Mouse (Mus musculus): ENCODE measurements around the gene Zdhhc14. TPM values are rescaled to one million over a fixed set of nuclear protein-coding genes. Genes with fewer than 3 reads are reported as not detected.

Zdhhc14 gene
- polyA plus RNA-seq, 1 experiment from 2014 or later = 2.2 TPM

GRCm38 (mm10) chr17:5756855-5757254 is 264.5 kb downstream of the Zdhhc14 start:
- no peak overlapping the region for H3K4me3 ChIP-seq (replicated peaks)
- H3K9me3 ChIP-seq = no peaks in the 10 kb centered on the region
- no peak overlapping the region for H3K9ac ChIP-seq (replicated peaks)
- H3K36me3 ChIP-seq = no peaks in the 10 kb centered on the region
- peaks cover 5% of the 10 kb centered on the region; the same call in 1 of the 2 replicates for H3K27me3 ChIP-seq
- no peak for ATAC-seq (ENCODE audit: insufficient number of reproducible peaks, insufficient read depth, low FRiP score, low TSS enrichment, low read depth)
- WGBS = 90% methylated on average over 15 of the region's 15 CpGs
- H3K4me1 ChIP-seq (replicated peaks) = peaks cover 5% of the 10 kb centered on the region; the same call in 1 of the 2 replicates
- H3K27ac ChIP-seq = no peak overlapping the region
- no peak overlapping the region for H3K4me2 ChIP-seq

- Histone ChIP-seq H3K4me3 (replicated peaks) (no peak overlapping the region), H3K9ac (replicated peaks) (no peak overlapping the region), H3K27ac (no peak overlapping the region), H3K27me3 (no peaks in the 10 kb centered on the region), H3K4me2 (no peak overlapping the region), H3K4me1 (replicated peaks) (no peaks in the 10 kb centered on the region; the same call in 1 of the 2 replicates), H3K36me3 (no peaks in the 10 kb centered on the region), H3K9me3 (no peaks in the 10 kb centered on the region)
- ATAC-seq (ENCODE audit: insufficient number of reproducible peaks, insufficient read depth, low FRiP score, low TSS enrichment, low read depth) = no peak
- 90% methylated on average over 5 of the region's 5 CpGs for WGBS
Observed at GRCm38 (mm10) chr17:5763768-5764167, 271.4 kb downstream of the Zdhhc14 start.

GRCm38 (mm10) chr17:5764270-5764669 is 271.9 kb downstream of the Zdhhc14 start:
- no peak for ATAC-seq (ENCODE audit: insufficient number of reproducible peaks, insufficient read depth, low FRiP score, low TSS enrichment, low read depth)

GRCm38 (mm10) chr17:5765746-5766145 is 273.4 kb downstream of the Zdhhc14 start:
- no peak overlapping the region for H3K27ac ChIP-seq
- ATAC-seq (ENCODE audit: insufficient number of reproducible peaks, insufficient read depth, low FRiP score, low TSS enrichment, low read depth) = no peak
- H3K4me2 ChIP-seq = no peak overlapping the region
- no peaks in the 10 kb centered on the region for H3K27me3 ChIP-seq
- no peak overlapping the region for H3K4me3 ChIP-seq (replicated peaks)
- no peak overlapping the region for H3K9ac ChIP-seq (replicated peaks)
- no peaks in the 10 kb centered on the region for H3K36me3 ChIP-seq
- H3K4me1 ChIP-seq (replicated peaks) = peaks cover 12% of the 10 kb centered on the region
- WGBS = 87% methylated on average over 4 of the region's 4 CpGs
- H3K9me3 ChIP-seq = no peaks in the 10 kb centered on the region

More at GRCm38 (mm10) chr17:5764270-5764669, 271.9 kb downstream of the Zdhhc14 start:
- no peak overlapping the region for H3K27ac ChIP-seq
- H3K9me3 ChIP-seq = no peaks in the 10 kb centered on the region
- H3K4me2 ChIP-seq = no peak overlapping the region
- no peak overlapping the region for H3K9ac ChIP-seq (replicated peaks)
- H3K4me3 ChIP-seq (replicated peaks) = no peak overlapping the region
- WGBS = 49% methylated on average over 5 of the region's 5 CpGs
- H3K36me3 ChIP-seq = no peaks in the 10 kb centered on the region
- H3K27me3 ChIP-seq = no peaks in the 10 kb centered on the region
- H3K4me1 ChIP-seq (replicated peaks) = peaks cover 2% of the 10 kb centered on the region; the same call in 1 of the 2 replicates

GRCm38 (mm10) chr17:5768164-5768705 is 275.9 kb downstream of the Zdhhc14 start:
- no peak for ATAC-seq (ENCODE audit: insufficient number of reproducible peaks, insufficient read depth, low FRiP score, low TSS enrichment, low read depth)
- Histone ChIP-seq H3K36me3 (no peaks in the 10 kb centered on the region), H3K9ac (replicated peaks) (no peak overlapping the region), H3K27ac (0 out of 2 replicates have a peak overlapping the region, but pooled peaks have one; percentile 45), H3K27me3 (no peaks in the 10 kb centered on the region), H3K4me1 (replicated peaks) (peaks cover 18% of the 10 kb centered on the region), H3K4me3 (replicated peaks) (no peak overlapping the region), H3K4me2 (no peak overlapping the region), H3K9me3 (no peaks in the 10 kb centered on the region)
- WGBS = 69% methylated on average over 6 of the region's 6 CpGs

GRCm38 (mm10) chr17:5768810-5769520 is 276.6 kb downstream of the Zdhhc14 start:
- H3K4me3 ChIP-seq (replicated peaks) = no peak overlapping the region
- H3K36me3 ChIP-seq = no peaks in the 10 kb centered on the region
- WGBS = 82% methylated on average over 9 of the region's 9 CpGs
- no peaks in the 10 kb centered on the region for H3K9me3 ChIP-seq
- H3K9ac ChIP-seq (replicated peaks) = no peak overlapping the region
- peak overlapping the region; percentile 95 for H3K27ac ChIP-seq
- H3K4me2 ChIP-seq = no peak overlapping the region
- no peaks in the 10 kb centered on the region for H3K27me3 ChIP-seq
- peaks cover 18% of the 10 kb centered on the region for H3K4me1 ChIP-seq (replicated peaks)
- ATAC-seq (ENCODE audit: insufficient number of reproducible peaks, insufficient read depth, low FRiP score, low TSS enrichment, low read depth) = no peak

GRCm38 (mm10) chr17:5769776-5770175 is 277.4 kb downstream of the Zdhhc14 start:
- 43% methylated on average over 7 of the region's 7 CpGs for WGBS
- Histone ChIP-seq H3K36me3 (no peaks in the 10 kb centered on the region), H3K4me3 (replicated peaks) (peak overlapping the region; percentile 29), H3K27ac (peak overlapping the region; percentile 95), H3K27me3 (no peaks in the 10 kb centered on the region), H3K4me1 (replicated peaks) (peaks cover 18% of the 10 kb centered on the region), H3K9me3 (0 out of 2 replicates have a peak, but pooled peaks cover 2% of the 10 kb centered on the region), H3K9ac (replicated peaks) (peak overlapping the region; percentile 42; the same call in 1 of the 2 replicates), H3K4me2 (peak overlapping the region; percentile 59)
- no peak for ATAC-seq (ENCODE audit: insufficient number of reproducible peaks, insufficient read depth, low FRiP score, low TSS enrichment, low read depth)

- Histone ChIP-seq H3K27ac (peak overlapping the region; percentile 95), H3K4me1 (replicated peaks) (peaks cover 18% of the 10 kb centered on the region), H3K27me3 (no peaks in the 10 kb centered on the region), H3K36me3 (no peaks in the 10 kb centered on the region), H3K9ac (replicated peaks) (peak overlapping the region; percentile 42), H3K9me3 (0 out of 2 replicates have a peak, but pooled peaks cover 4% of the 10 kb centered on the region), H3K4me2 (peak overlapping the region; percentile 59), H3K4me3 (replicated peaks) (peak overlapping the region; percentile 29)
- peak; percentile 96 for ATAC-seq (ENCODE audit: insufficient number of reproducible peaks, insufficient read depth, low FRiP score, low TSS enrichment, low read depth)
- WGBS = 11% methylated on average over 22 of the region's 22 CpGs
Observed at GRCm38 (mm10) chr17:5770265-5771249, 278.2 kb downstream of the Zdhhc14 start.

GRCm38 (mm10) chr17:5780213-5780975 is 288.0 kb downstream of the Zdhhc14 start:
- H3K4me2 ChIP-seq = no peak overlapping the region
- ATAC-seq (ENCODE audit: insufficient number of reproducible peaks, insufficient read depth, low FRiP score, low TSS enrichment, low read depth) = no peak
- no peaks in the 10 kb centered on the region for H3K9me3 ChIP-seq
- H3K36me3 ChIP-seq = no peaks in the 10 kb centered on the region
- 80% methylated on average over 5 of the region's 5 CpGs for WGBS
- H3K9ac ChIP-seq (replicated peaks) = no peak overlapping the region
- no peaks in the 10 kb centered on the region for H3K27me3 ChIP-seq
- peaks cover 11% of the 10 kb centered on the region for H3K4me1 ChIP-seq (replicated peaks)
- H3K27ac ChIP-seq = no peak overlapping the region
- no peak overlapping the region for H3K4me3 ChIP-seq (replicated peaks)

GRCm38 (mm10) chr17:5785238-5785637 is 292.9 kb downstream of the Zdhhc14 start:
- no peak overlapping the region for H3K4me2 ChIP-seq
- WGBS = 58% methylated on average over 2 of the region's 2 CpGs
- H3K27me3 ChIP-seq = no peaks in the 10 kb centered on the region
- no peak for ATAC-seq (ENCODE audit: insufficient number of reproducible peaks, insufficient read depth, low FRiP score, low TSS enrichment, low read depth)
- H3K4me3 ChIP-seq (replicated peaks) = no peak overlapping the region
- H3K9me3 ChIP-seq = 0 out of 2 replicates have a peak, but pooled peaks cover 5% of the 10 kb centered on the region
- H3K27ac ChIP-seq = no peak overlapping the region
- H3K36me3 ChIP-seq = no peaks in the 10 kb centered on the region
- H3K4me1 ChIP-seq (replicated peaks) = peaks cover 9% of the 10 kb centered on the region
- H3K9ac ChIP-seq (replicated peaks) = no peak overlapping the region

Measured in limb, embryonic 12.5 days (tissue).